Mouse (Mus musculus): ENCODE data around the gene Teddm1b. TPM values are rescaled to one million over a fixed set of nuclear protein-coding genes. Genes with fewer than 3 reads are reported as not detected.
"Not testable (repeated sequence)": the region's sequence is repeated elsewhere in the genome, so short reads cannot be mapped to it uniquely, and the experiment has no call there.

The Teddm1b gene
- polyA plus RNA-seq, 1 experiment, result not detected

- Histone ChIP-seq H3K27ac (ENCODE audit: insufficient read depth, low read length) (no peak overlapping the region), H3K4me1 (ENCODE audit: control insufficient read depth, insufficient read depth, low read length) (no peaks in the 10 kb centered on the region), H3K27me3 (ENCODE audit: control insufficient read depth, insufficient read depth, low read length) (no peaks in the 10 kb centered on the region), H3K4me3 (replicated peaks; ENCODE audit: insufficient read depth, low read depth, low read length) (no peak overlapping the region)
- no peak for DNase-seq
- TF ChIP-seq POLR2A (IDR thresholded peaks at IDR 0.05; ENCODE audit: borderline replicate concordance, insufficient read depth, low read length) (no peak), CTCF (IDR thresholded peaks at IDR 0.05; ENCODE audit: borderline replicate concordance, insufficient read depth, low read depth, low read length) (no peak)
- WGBS, result 37% methylated on average over 8 of the region's 8 CpGs
These were observed 18.2 kb upstream of the Teddm1b start for GRCm38 (mm10) chr1:153855946-153856345.

- not testable (repeated sequence) for DNase-seq; H3K27ac ChIP-seq (ENCODE audit: insufficient read depth, low read length); H3K4me3 ChIP-seq (replicated peaks; ENCODE audit: insufficient read depth, low read depth, low read length); H3K4me1 ChIP-seq (ENCODE audit: control insufficient read depth, insufficient read depth, low read length); H3K27me3 ChIP-seq (ENCODE audit: control insufficient read depth, insufficient read depth, low read length)
- 94% methylated on average over 17 of the region's 17 CpGs for WGBS
These were observed 6.2 kb downstream of the Teddm1b start for GRCm38 (mm10) chr1:153880391-153880790.

GRCm38 (mm10) chr1:153886024-153886633 is 12.0 kb downstream of the Teddm1b start:
- H3K27ac ChIP-seq (ENCODE audit: insufficient read depth, low read length), result no peak overlapping the region
- no peak for TF ChIP-seq CTCF (IDR thresholded peaks at IDR 0.05; ENCODE audit: borderline replicate concordance, insufficient read depth, low read depth, low read length)
- TF ChIP-seq POLR2A (IDR thresholded peaks at IDR 0.05; ENCODE audit: borderline replicate concordance, insufficient read depth, low read length), result no peak
- H3K4me3 ChIP-seq (replicated peaks; ENCODE audit: insufficient read depth, low read depth, low read length), result no peak overlapping the region
- no peaks in the 10 kb centered on the region for H3K4me1 ChIP-seq (ENCODE audit: control insufficient read depth, insufficient read depth, low read length)
- DNase-seq, result no peak
- H3K27me3 ChIP-seq (ENCODE audit: control insufficient read depth, insufficient read depth, low read length), result no peaks in the 10 kb centered on the region
- 32% methylated on average over 17 of the region's 17 CpGs for WGBS

GRCm38 (mm10) chr1:153890121-153890520 is 16.0 kb downstream of the Teddm1b start:
- no peak for TF ChIP-seq CTCF (IDR thresholded peaks at IDR 0.05; ENCODE audit: borderline replicate concordance, insufficient read depth, low read depth, low read length)
- no peak for TF ChIP-seq POLR2A (IDR thresholded peaks at IDR 0.05; ENCODE audit: borderline replicate concordance, insufficient read depth, low read length)
- H3K4me3 ChIP-seq (replicated peaks; ENCODE audit: insufficient read depth, low read depth, low read length), result no peak overlapping the region
- no peaks in the 10 kb centered on the region for H3K27me3 ChIP-seq (ENCODE audit: control insufficient read depth, insufficient read depth, low read length)
- 95% methylated on average over 10 of the region's 10 CpGs for WGBS
- DNase-seq, result no peak
- H3K4me1 ChIP-seq (ENCODE audit: control insufficient read depth, insufficient read depth, low read length), result no peaks in the 10 kb centered on the region
- H3K27ac ChIP-seq (ENCODE audit: insufficient read depth, low read length), result no peak overlapping the region

- DNase-seq, result no peak
- H3K27me3 ChIP-seq (ENCODE audit: control insufficient read depth, insufficient read depth, low read length), result no peaks in the 10 kb centered on the region
- H3K27ac ChIP-seq (ENCODE audit: insufficient read depth, low read length), result no peak within 1 kb of the TSS
- WGBS, result 67% methylated on average over 4 of the region's 4 CpGs
- H3K4me3 ChIP-seq (replicated peaks; ENCODE audit: insufficient read depth, low read depth, low read length), result no peak within 1 kb of the TSS
- TF ChIP-seq POLR2A (IDR thresholded peaks at IDR 0.05; ENCODE audit: borderline replicate concordance, insufficient read depth, low read length) (no peak), CTCF (IDR thresholded peaks at IDR 0.05; ENCODE audit: borderline replicate concordance, insufficient read depth, low read depth, low read length) (no peak)
- no peaks in the 10 kb centered on the region for H3K4me1 ChIP-seq (ENCODE audit: control insufficient read depth, insufficient read depth, low read length)
These were observed 17.3 kb downstream of the Teddm1b start, which contains the start of gene Teddm1a for GRCm38 (mm10) chr1:153891442-153891841. Gene Teddm1a, plus strand, starts transcription at chr1:153891742.

- no peak overlapping the region for H3K27ac ChIP-seq (ENCODE audit: insufficient read depth, low read length)
- no peak for TF ChIP-seq POLR2A (IDR thresholded peaks at IDR 0.05; ENCODE audit: borderline replicate concordance, insufficient read depth, low read length)
- no peak for TF ChIP-seq CTCF (IDR thresholded peaks at IDR 0.05; ENCODE audit: borderline replicate concordance, insufficient read depth, low read depth, low read length)
- 68% methylated on average over 2 of the region's 2 CpGs for WGBS
- no peak for DNase-seq
- H3K4me3 ChIP-seq (replicated peaks; ENCODE audit: insufficient read depth, low read depth, low read length), result no peak overlapping the region
- no peaks in the 10 kb centered on the region for H3K27me3 ChIP-seq (ENCODE audit: control insufficient read depth, insufficient read depth, low read length)
- H3K4me1 ChIP-seq (ENCODE audit: control insufficient read depth, insufficient read depth, low read length), result no peaks in the 10 kb centered on the region
These were observed 19.6 kb downstream of the Teddm1b start for GRCm38 (mm10) chr1:153893746-153894145.

GRCm38 (mm10) chr1:153894201-153894893 is 20.2 kb downstream of the Teddm1b start:
- TF ChIP-seq CTCF (IDR thresholded peaks at IDR 0.05; ENCODE audit: borderline replicate concordance, insufficient read depth, low read depth, low read length) (no peak), POLR2A (IDR thresholded peaks at IDR 0.05; ENCODE audit: borderline replicate concordance, insufficient read depth, low read length) (no peak)
- Histone ChIP-seq H3K27ac (ENCODE audit: insufficient read depth, low read length) (no peak overlapping the region), H3K27me3 (ENCODE audit: control insufficient read depth, insufficient read depth, low read length) (no peaks in the 10 kb centered on the region), H3K4me3 (replicated peaks; ENCODE audit: insufficient read depth, low read depth, low read length) (no peak overlapping the region), H3K4me1 (ENCODE audit: control insufficient read depth, insufficient read depth, low read length) (no peaks in the 10 kb centered on the region)
- WGBS, result 41% methylated on average over 8 of the region's 8 CpGs
- no peak for DNase-seq

- no peaks in the 10 kb centered on the region for H3K4me1 ChIP-seq (ENCODE audit: control insufficient read depth, insufficient read depth, low read length)
- WGBS, result 39% methylated on average over 5 of the region's 5 CpGs
- H3K27me3 ChIP-seq (ENCODE audit: control insufficient read depth, insufficient read depth, low read length), result no peaks in the 10 kb centered on the region
- no peak overlapping the region for H3K4me3 ChIP-seq (replicated peaks; ENCODE audit: insufficient read depth, low read depth, low read length)
- peak; percentile 61 to 69 for DNase-seq
- no peak for TF ChIP-seq POLR2A (IDR thresholded peaks at IDR 0.05; ENCODE audit: borderline replicate concordance, insufficient read depth, low read length)
- TF ChIP-seq CTCF (IDR thresholded peaks at IDR 0.05; ENCODE audit: borderline replicate concordance, insufficient read depth, low read depth, low read length), result peak; percentile 88
- H3K27ac ChIP-seq (ENCODE audit: insufficient read depth, low read length), result no peak overlapping the region
These were observed 20.8 kb downstream of the Teddm1b start for GRCm38 (mm10) chr1:153894979-153895378.
